Mouse (Mus musculus): ENCODE results near the gene Syt5. TPM values are rescaled to one million over a fixed set of nuclear protein-coding genes. Genes with fewer than 3 reads are reported as not detected.
"Not testable (repeated sequence)": the region's sequence is repeated elsewhere in the genome, so short reads cannot be mapped to it uniquely, and the experiment has no call there.

Syt5 gene
- polyA plus RNA-seq (2012; rRNA removed): 185 and 235 TPM in 2 replicates

GRCm38 (mm10) chr7:4547221-4547641, at the start of gene Syt5:
Syt5 (minus strand) TSS chr7:4547541.
- DNase-seq (ENCODE audit: extremely low spot score in 1 of 2, low spot score in 1 of 2): peak; percentile 50 to 75

GRCm38 (mm10) chr7:4597046-4597445, 49.7 kb upstream of the Syt5 start:
- not testable (repeated sequence) for DNase-seq (ENCODE audit: extremely low spot score in 1 of 2, low spot score in 1 of 2)

- DNase-seq (ENCODE audit: extremely low spot score in 1 of 2, low spot score in 1 of 2): not testable (repeated sequence)
Observed at GRCm38 (mm10) chr7:4581481-4581880, 34.1 kb upstream of the Syt5 start.

- not testable (repeated sequence) for DNase-seq (ENCODE audit: extremely low spot score in 1 of 2, low spot score in 1 of 2)
Observed at GRCm38 (mm10) chr7:4572361-4572760, 25.0 kb upstream of the Syt5 start.

GRCm38 (mm10) chr7:4562660-4563059, 15.3 kb upstream of the Syt5 start:
- no peak for DNase-seq (ENCODE audit: extremely low spot score in 1 of 2, low spot score in 1 of 2)

- no peak for DNase-seq (ENCODE audit: extremely low spot score in 1 of 2, low spot score in 1 of 2)
Observed at GRCm38 (mm10) chr7:4557167-4557560, 9.8 kb upstream of the Syt5 start.

GRCm38 (mm10) chr7:4556256-4557166, 9.2 kb upstream of the Syt5 start:
- DNase-seq (ENCODE audit: extremely low spot score in 1 of 2, low spot score in 1 of 2): peak; percentile 61 to 87

GRCm38 (mm10) chr7:4546591-4547131, 680 bp downstream of the Syt5 start:
- peak; percentile 95 to 97 for DNase-seq (ENCODE audit: extremely low spot score in 1 of 2, low spot score in 1 of 2)

GRCm38 (mm10) chr7:4546050-4546449, 1.3 kb downstream of the Syt5 start:
- DNase-seq (ENCODE audit: extremely low spot score in 1 of 2, low spot score in 1 of 2): peak in 1 of 2 experiments; percentile 30

DNA sequence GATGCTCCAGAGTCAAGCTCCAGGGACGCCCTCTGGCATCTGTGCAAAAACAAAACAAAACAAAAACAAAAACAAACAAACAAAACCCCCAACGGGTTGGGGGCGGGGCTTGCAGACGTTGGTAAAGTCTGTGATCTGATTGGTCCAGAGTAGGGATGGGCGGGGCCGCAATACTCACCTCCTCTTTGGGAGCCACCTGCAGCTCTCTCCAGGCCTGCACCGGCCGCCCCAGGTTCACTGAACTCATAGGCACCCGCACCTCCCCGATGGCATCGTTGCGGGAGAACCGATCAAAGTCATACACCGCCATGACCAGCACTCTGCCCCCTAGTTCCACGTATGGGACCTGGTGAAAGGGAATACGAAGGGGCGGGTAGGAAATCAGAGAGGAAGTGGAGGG, 5.3 kb downstream of the Syt5 start:
- DNase-seq (ENCODE audit: extremely low spot score in 1 of 2, low spot score in 1 of 2): no peak

DNA sequence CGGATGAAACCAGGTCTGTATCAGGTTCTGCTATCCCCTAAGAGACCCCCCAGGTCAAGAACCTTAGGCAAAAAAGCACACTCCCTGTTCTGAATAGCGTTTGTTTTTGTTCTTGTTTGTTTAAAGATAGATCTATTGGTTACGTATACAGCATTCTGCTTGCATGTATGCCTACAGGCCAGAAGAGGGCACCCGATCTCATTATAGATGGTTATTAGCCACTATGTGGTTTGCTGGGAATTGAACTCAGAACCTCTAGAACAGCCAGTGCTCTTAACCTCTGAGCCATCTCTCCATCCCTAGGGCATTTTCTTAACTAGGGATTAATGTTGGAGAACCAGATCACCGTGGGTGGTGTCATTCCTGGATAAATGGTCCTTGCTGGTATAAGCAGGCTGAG, 6.0 kb downstream of the Syt5 start:
- DNase-seq (ENCODE audit: extremely low spot score in 1 of 2, low spot score in 1 of 2): no peak

DNA sequence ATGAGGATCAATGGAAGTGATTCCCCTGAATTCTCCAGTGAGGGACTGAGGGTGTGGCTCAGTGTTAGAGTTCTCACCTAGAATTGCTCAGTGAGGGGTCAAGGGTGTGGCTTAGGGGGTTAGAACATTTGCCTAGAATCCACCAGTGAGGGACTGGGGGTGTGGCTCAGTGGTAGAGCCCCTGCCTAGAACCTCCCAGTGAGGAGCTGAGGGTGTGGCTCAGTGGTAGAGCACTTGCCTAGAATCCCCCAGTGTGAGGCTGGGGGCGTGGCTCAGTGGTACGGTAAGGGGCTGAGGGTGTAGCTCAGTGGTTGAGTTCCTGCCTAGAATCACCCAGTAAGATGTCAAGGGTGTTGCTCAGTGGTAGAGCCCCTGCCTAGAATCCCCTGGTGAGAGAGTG, 8.3 kb downstream of the Syt5 start:
- DNase-seq (ENCODE audit: extremely low spot score in 1 of 2, low spot score in 1 of 2): no peak

DNA sequence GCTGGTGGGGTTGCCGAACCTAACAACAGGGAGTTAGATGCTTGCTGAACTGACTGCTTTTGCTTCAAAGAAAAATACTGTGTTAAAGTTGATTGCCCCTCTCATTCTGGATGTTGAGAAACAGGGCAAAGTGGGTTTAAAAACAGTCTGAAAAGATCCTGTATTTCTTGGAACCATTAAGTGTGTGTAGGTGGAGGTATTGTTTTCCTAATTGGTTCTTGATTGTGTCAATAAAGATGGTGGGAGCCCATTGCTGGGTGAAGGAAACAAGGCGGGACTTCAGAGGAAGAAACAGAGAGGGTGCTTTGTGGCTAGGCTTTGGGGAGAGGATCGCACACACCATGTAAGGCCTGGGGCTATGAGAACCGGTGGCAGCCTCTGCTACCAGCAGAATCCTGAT, 10.2 kb downstream of the Syt5 start:
- DNase-seq (ENCODE audit: extremely low spot score in 1 of 2, low spot score in 1 of 2): no peak

DNA sequence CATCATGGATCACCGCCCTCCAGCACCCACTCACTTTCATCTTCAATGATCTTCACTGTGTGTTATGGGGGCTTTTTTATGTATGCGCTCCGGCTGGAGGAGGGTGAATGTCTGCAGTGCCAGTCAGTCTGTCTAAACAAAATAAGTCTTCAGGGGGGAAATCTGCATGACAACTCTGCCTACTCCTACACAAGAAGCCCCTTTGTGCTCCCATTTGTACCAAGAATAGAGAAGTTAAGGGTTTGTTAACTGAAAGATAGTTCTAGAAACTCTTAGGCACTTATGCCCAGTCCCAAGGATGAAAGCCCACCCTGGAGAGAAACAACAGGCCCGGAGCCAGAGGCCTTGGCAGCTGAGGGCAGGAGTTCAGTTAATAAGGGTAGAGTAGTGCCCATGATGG, 11.0 kb downstream of the Syt5 start:
- DNase-seq (ENCODE audit: extremely low spot score in 1 of 2, low spot score in 1 of 2): no peak

DNA sequence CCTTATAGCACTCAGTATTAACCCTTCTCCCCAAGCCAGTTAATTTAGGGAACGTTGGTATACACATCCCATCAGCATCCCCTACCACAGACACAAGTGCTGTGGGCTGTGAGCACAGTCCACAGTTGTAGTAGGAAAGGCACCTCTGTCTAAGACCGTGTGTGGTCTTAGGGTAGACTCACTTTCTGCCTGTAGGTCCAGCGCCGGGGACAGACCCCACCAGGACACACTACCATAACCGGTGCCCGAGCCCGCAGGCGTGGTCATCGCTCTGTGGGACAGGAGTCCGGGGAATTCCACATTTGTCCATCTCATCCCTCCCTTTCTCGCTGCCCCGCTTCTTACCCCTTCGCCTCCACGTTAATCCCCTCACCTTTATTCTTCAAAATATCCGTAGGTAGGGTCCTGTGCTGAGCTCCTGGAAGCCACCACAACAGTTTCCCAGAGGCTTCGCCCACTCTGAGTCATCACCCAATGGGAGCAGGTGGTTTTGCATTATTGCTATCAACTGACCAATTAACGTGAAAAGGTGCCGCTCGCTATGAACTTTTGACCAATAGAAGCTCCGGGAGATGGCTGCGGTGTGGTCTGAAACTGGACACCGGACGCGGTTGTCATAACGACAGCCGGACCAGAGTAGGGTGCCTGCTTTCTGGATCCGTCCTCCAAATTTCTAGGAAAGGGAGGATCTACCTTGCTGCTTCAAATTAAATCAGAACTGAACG, 15.2 kb downstream of the Syt5 start, which contains the start of gene Dnaaf3:
Gene Dnaaf3 (minus strand): TSS at position 449 of the 725 bp plus-strand sequence.
- no peak for DNase-seq (ENCODE audit: extremely low spot score in 1 of 2, low spot score in 1 of 2)

DNA sequence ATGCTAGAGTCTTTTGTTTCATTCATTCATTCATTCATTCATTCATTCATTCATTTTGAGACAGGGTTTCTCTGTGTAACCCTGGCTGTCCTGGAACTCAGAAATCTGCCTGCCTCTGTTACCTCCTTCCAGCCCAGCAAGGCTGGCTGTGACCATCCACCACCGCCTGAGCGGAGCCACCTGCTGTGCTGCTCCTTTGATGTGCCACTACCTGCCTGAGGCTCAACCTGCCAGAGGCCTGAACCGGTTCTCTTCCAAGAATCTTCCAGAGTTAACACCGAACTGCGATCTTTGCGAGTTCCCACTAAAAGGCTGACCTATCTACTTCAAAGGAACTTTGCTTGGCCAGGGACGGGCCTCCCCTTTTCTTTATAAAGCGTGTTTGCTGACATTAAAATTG, 17.2 kb downstream of the Syt5 start:
- not testable (repeated sequence) for DNase-seq (ENCODE audit: extremely low spot score in 1 of 2, low spot score in 1 of 2)

DNA sequence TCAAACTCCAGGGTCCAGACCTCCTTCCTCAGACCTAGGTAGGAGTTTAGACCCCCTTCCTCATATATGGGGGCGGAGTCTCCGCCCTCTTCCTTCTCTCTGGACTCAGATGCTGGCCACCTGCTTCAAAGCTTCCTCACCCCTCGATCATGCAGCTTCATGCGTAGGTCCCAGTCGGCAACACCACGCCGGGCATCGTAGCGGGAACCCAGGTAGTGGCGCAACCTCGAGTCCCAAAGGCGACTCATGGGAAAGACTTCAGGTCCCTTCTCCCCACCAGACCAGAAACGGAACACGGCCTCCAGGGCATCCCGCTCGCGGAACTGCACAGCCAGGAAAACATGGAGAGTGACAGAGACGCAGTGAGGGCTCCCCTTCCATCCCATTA, 20.0 kb downstream of the Syt5 start:
- DNase-seq (ENCODE audit: extremely low spot score in 1 of 2, low spot score in 1 of 2): no peak

DNA sequence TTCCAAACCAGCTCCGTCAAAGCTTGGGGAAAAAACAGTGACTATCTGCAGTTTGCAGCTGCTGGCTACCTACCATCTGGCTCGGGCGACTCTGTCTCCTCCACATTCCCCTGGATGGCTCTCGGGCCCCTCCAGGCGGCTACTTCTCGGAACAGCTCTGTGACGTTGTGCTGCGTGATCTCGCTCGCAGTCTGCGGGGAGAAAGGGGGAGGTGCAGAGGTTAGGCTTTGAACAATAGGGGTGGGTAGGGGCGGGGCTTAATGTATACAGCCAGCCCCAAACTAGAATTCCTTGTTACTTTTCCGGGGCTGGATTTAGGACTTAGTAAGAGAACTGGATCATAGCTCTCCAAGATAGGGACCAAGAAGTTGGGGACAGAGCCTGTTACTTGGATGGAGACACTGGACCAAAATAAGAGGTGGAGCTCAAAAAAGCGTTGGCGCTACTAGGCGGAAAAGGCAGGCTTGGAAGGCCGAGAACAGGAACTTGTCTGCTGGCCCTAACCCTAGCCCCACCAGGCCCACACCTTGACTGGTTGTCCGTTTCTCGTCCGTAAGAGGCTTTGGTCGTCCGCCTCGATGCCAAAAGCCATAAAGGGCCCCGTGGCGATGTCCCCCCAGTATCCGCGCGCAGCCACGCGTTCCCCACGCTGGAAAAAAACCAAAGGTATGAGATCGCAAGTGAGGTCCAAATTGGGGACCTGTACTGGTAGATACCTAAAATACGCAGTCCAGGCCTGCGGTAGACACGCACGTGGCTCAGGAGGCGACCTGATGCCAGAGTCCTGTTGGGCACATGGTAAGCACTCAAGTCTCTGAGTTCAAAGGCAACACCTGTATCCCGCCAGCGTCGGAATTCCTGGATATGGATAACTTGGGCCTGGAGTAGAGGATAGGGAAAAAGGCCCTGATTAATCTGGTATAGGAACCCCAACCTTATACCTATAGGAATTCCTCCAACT, 20.7 kb downstream of the Syt5 start:
- DNase-seq (ENCODE audit: extremely low spot score in 1 of 2, low spot score in 1 of 2): peak in 1 of 2 experiments; percentile 79

DNA sequence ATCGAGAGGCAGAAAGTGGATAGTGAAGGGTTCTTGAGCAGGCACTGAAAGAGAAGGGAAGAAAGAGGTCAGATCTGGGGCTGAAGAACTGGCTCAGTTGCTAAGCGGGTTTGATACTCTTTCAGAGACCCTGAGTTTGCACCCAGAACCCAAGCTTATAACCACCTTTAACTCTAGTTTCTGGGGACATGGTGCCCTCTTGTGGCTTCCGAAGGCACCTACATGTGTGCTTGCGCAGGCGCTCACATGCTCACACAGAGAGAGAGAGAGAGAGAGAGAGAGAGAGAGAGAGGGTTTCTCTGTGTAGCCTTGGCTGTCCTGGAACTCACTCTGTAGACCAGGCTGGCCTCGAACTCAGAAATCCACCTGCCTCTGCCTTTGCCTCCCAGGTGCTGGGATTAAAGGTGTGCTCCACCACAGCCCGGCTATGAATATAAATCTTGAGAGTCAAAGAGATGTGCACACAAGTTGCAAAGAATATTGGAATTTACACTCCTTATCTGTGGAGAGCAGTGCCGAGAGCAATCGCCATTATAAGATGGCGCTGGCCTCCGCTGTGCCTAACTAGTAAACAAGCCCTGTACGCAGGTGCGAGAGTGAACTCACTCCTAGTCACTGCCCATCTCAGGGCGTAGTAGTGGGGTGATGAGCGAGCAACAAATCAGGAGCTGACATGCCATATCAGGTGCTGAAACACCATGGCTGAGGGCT, 23.0 kb downstream of the Syt5 start, which contains the start of gene Tnni3:
Gene Tnni3 (minus strand): TSS at position 18 of the 711 bp plus-strand sequence.
- DNase-seq (ENCODE audit: extremely low spot score in 1 of 2, low spot score in 1 of 2): peak in 1 of 2 experiments; percentile 60
